ENCODE assay signal across 11 mouse cellular contexts in genomic region chr8:94778895-94779533, GRCm38 (mm10). TPM values are rescaled to one million over a fixed set of nuclear protein-coding genes. Genes with fewer than 3 reads are reported as not detected.
DNase-seq lines count a peak whose midpoint lies in the region; ATAC-seq and TF ChIP-seq lines count a peak whose summit lies in the region.
"Had no signal": no experiment of that assay in that cellular context is flagged by ENCODE, and none has a peak within 500 bp of the region (broad histone marks: within the 10 kb centered on the region; RNA-seq: fewer than 3 reads in every experiment).

No protein-coding gene starts in this region.

- no peaks in the 10 kb centered on the region for H3K9me3 ChIP-seq in lung, embryonic 15.5 days
- H3K9me3 ChIP-seq in embryonic facial prominence, embryonic 14.5 days (ENCODE audit: control insufficient read depth, low read length), result no peaks in the 10 kb centered on the region
- H3K9me3 ChIP-seq: liver, embryonic 12.5 days; neural tube, embryonic 12.5 days had no signal

- no peak overlapping the region for H3K4me3 ChIP-seq in heart, adult 2 months
- no peak overlapping the region for H3K4me3 ChIP-seq in lung, embryonic 15.5 days
- no peak overlapping the region for H3K4me3 ChIP-seq in embryonic facial prominence, embryonic 14.5 days (ENCODE audit: low read depth, low read length)
- H3K4me3 ChIP-seq: liver, embryonic 12.5 days; neural tube, embryonic 12.5 days had no signal

- DNase-seq in heart, adult 2 months, result no peak
- DNase-seq in heart, postnatal 4 days, result no peak
- no peak for DNase-seq in lung, adult 18-20 months
- DNase-seq in embryonic facial prominence, embryonic 14.5 days (ENCODE audit: low spot score), result no peak
- DNase-seq in adrenal gland, postnatal 36 days, result no peak
- DNase-seq in gastrocnemius, adult 18-20 months (ENCODE audit: low spot score), result no peak
- DNase-seq: cerebellum, postnatal 14 days had no signal

- no peaks in the 10 kb centered on the region for H3K27me3 ChIP-seq in heart, adult 2 months (ENCODE audit: control insufficient read depth, insufficient read depth, low read length)
- 0 out of 2 replicates have a peak, but pooled peaks cover under 1% of the 10 kb centered on the region for H3K27me3 ChIP-seq in lung, embryonic 15.5 days
- no peaks in the 10 kb centered on the region for H3K27me3 ChIP-seq in embryonic facial prominence, embryonic 14.5 days (replicated peaks; ENCODE audit: control insufficient read depth, insufficient read depth, low read length)
- H3K27me3 ChIP-seq: neural tube, embryonic 12.5 days had no signal

- no peak for TF ChIP-seq CTCF in heart, adult 2 months (IDR thresholded peaks at IDR 0.05)

- H3K79me2 ChIP-seq in heart, adult 2 months (replicated peaks; ENCODE audit: control insufficient read depth, insufficient read depth, low read length), result no peaks in the 10 kb centered on the region

- 59% methylated on average over 10 of the region's 10 CpGs for WGBS in heart, adult 2 months
- WGBS in lung, embryonic 15.5 days, result 68% methylated on average over 10 of the region's 10 CpGs
- 62% methylated on average over 10 of the region's 10 CpGs for WGBS in embryonic facial prominence, embryonic 14.5 days

- TF ChIP-seq EP300 in heart, adult 2 months (IDR thresholded peaks at IDR 0.05; ENCODE audit: insufficient read depth, low read depth, low read length), result no peak

- H3K36me3 ChIP-seq in heart, adult 2 months (ENCODE audit: control insufficient read depth, insufficient read depth, low read length), result no peaks in the 10 kb centered on the region
- H3K36me3 ChIP-seq in lung, embryonic 15.5 days, result no peaks in the 10 kb centered on the region
- no peaks in the 10 kb centered on the region for H3K36me3 ChIP-seq in embryonic facial prominence, embryonic 14.5 days (ENCODE audit: control insufficient read depth, insufficient read depth, low read length)
- H3K36me3 ChIP-seq: liver, embryonic 12.5 days; neural tube, embryonic 12.5 days had no signal

- no peak for ATAC-seq in lung, embryonic 15.5 days (ENCODE audit: borderline replicate concordance, extremely low read depth, low FRiP score, low TSS enrichment)
- no peak for ATAC-seq in embryonic facial prominence, embryonic 14.5 days (ENCODE audit: low read depth)
- ATAC-seq in monocyte, adult 5-6 weeks (replicated peaks; ENCODE audit: insufficient number of reproducible peaks, low FRiP score, low TSS enrichment, poor library complexity, severe bottlenecking), result peak; percentile 44
- ATAC-seq: liver, embryonic 12.5 days had no signal

- H3K4me2 ChIP-seq in lung, embryonic 15.5 days, result no peak overlapping the region
- H3K4me2 ChIP-seq in embryonic facial prominence, embryonic 14.5 days (ENCODE audit: low read depth, low read length), result no peak overlapping the region
- H3K4me2 ChIP-seq: liver, embryonic 12.5 days; neural tube, embryonic 12.5 days had no signal

- no peak for TF ChIP-seq POLR2A in heart, adult 2 months (IDR thresholded peaks at IDR 0.05; ENCODE audit: insufficient read depth, low read depth, low read length)

- intact Hi-C loops in heart, adult 2 months (cut with DNase I), result no loop called here

- peaks cover 14% of the 10 kb centered on the region for H3K4me1 ChIP-seq in heart, adult 2 months (ENCODE audit: control insufficient read depth, insufficient read depth, low read length)
- peaks cover 19% of the 10 kb centered on the region for H3K4me1 ChIP-seq in lung, embryonic 15.5 days
- peaks cover 21% of the 10 kb centered on the region for H3K4me1 ChIP-seq in embryonic facial prominence, embryonic 14.5 days (ENCODE audit: control insufficient read depth, insufficient read depth, low read length)

- no peak overlapping the region for H3K9ac ChIP-seq in heart, adult 2 months (ENCODE audit: low read depth, low read length)
- H3K9ac ChIP-seq in lung, embryonic 15.5 days, result no peak overlapping the region
- H3K9ac ChIP-seq in embryonic facial prominence, embryonic 14.5 days (ENCODE audit: low read depth, low read length), result no peak overlapping the region
- H3K9ac ChIP-seq: liver, embryonic 12.5 days; neural tube, embryonic 12.5 days had no signal

- peak overlapping the region; percentile 43 for H3K27ac ChIP-seq in heart, adult 2 months
- peak overlapping the region; percentile 57 for H3K27ac ChIP-seq in lung, embryonic 15.5 days
- H3K27ac ChIP-seq in embryonic facial prominence, embryonic 14.5 days (replicated peaks; ENCODE audit: low read depth, low read length), result peak overlapping the region; percentile 52; the same call in 1 of the 2 replicates
- H3K27ac ChIP-seq: liver, embryonic 12.5 days; neural tube, embryonic 12.5 days had no signal

RNA-seq across cellular contexts. Expression of gene Cx3cl1, which starts 7.2 kb away (rescaled TPM):
- total RNA-seq in heart, adult 2 months (2021), result 1 to 10 TPM; 5.1 to 5.4 TPM
- 11.3 and 12.0 TPM in 2 replicates for polyA plus RNA-seq in heart, adult 2 months (2012; rRNA removed)
- 1 to 10 TPM; 4.1 to 4.5 TPM for total RNA-seq in heart, postnatal 4 days (2021)
- 6.2 and 8.3 TPM in 2 replicates for polyA plus RNA-seq in lung, embryonic 15.5 days (2015; fragmentation: Nextera tagmentation; extraction: Ambion mirVana)
- polyA plus RNA-seq in embryonic facial prominence, embryonic 14.5 days (2014; fragmentation: Nextera tagmentation; extraction: Ambion mirVana), result 7.9 and 8.3 TPM in 2 replicates
- total RNA-seq in monocyte, adult 5-6 weeks (2017), result not detected in 3 replicates
- 10 to 100 TPM; 26.2 to 35.5 TPM for total RNA-seq in adrenal gland, postnatal 36 days (2021)
- total RNA-seq in gastrocnemius, adult 18-20 months (2021), result 1 to 10 TPM in 1 of 2 experiments, under 1 TPM in 1; 0.71 to 1.5 TPM

RNA-seq across cellular contexts. Expression of gene Ccl17, which starts 31.2 kb away (rescaled TPM):
- not detected for total RNA-seq in heart, adult 2 months (2021)
- 0.62 TPM in 1 of 2 replicates, not detected in the other for polyA plus RNA-seq in heart, adult 2 months (2012; rRNA removed)
- under 1 TPM in 1 of 2 experiments, not detected in 1; 0.60 TPM for total RNA-seq in heart, postnatal 4 days (2021)
- 0.32 TPM in 1 of 2 replicates, not detected in the other for polyA plus RNA-seq in lung, embryonic 15.5 days (2015; fragmentation: Nextera tagmentation; extraction: Ambion mirVana)
- polyA plus RNA-seq in embryonic facial prominence, embryonic 14.5 days (2014; fragmentation: Nextera tagmentation; extraction: Ambion mirVana), result 0.60 and 0.63 TPM in 2 replicates
- total RNA-seq in monocyte, adult 5-6 weeks (2017), result not detected in 3 replicates
- total RNA-seq in adrenal gland, postnatal 36 days (2021), result 1 to 10 TPM; 1.0 to 1.4 TPM
- total RNA-seq in gastrocnemius, adult 18-20 months (2021), result not detected
- polyA plus RNA-seq: neural tube, embryonic 12.5 days had no signal

RNA-seq across cellular contexts. Expression of gene Ccl22, which starts 33.6 kb away (rescaled TPM):
- total RNA-seq in heart, adult 2 months (2021), result not detected
- 0.14 and 0.41 TPM in 2 replicates for polyA plus RNA-seq in heart, adult 2 months (2012; rRNA removed)
- total RNA-seq in heart, postnatal 4 days (2021), result not detected
- 0.06 TPM in 2 replicates for polyA plus RNA-seq in lung, embryonic 15.5 days (2015; fragmentation: Nextera tagmentation; extraction: Ambion mirVana)
- polyA plus RNA-seq in embryonic facial prominence, embryonic 14.5 days (2014; fragmentation: Nextera tagmentation; extraction: Ambion mirVana), result not detected in 2 replicates
- 0.11 to 0.87 TPM (median 0.57 TPM) in 3 replicates for total RNA-seq in monocyte, adult 5-6 weeks (2017)
- not detected for total RNA-seq in adrenal gland, postnatal 36 days (2021)
- not detected for total RNA-seq in gastrocnemius, adult 18-20 months (2021)
- polyA plus RNA-seq: neural tube, embryonic 12.5 days had no signal

RNA-seq across cellular contexts. Expression of gene Coq9, which starts 59.1 kb away (rescaled TPM):
- total RNA-seq in heart, adult 2 months (2021), result 100 to 1,000 TPM; 545 to 681 TPM
- 823 and 843 TPM in 2 replicates for polyA plus RNA-seq in heart, adult 2 months (2012; rRNA removed)
- 100 to 1,000 TPM; 237 to 239 TPM for total RNA-seq in heart, postnatal 4 days (2021)
- polyA plus RNA-seq in lung, embryonic 15.5 days (2015; fragmentation: Nextera tagmentation; extraction: Ambion mirVana), result 63.0 and 68.0 TPM in 2 replicates
- 73.8 and 77.9 TPM in 2 replicates for polyA plus RNA-seq in embryonic facial prominence, embryonic 14.5 days (2014; fragmentation: Nextera tagmentation; extraction: Ambion mirVana)
- total RNA-seq in monocyte, adult 5-6 weeks (2017), result 23.0 to 27.5 TPM (median 25.1 TPM) in 3 replicates
- 100 to 1,000 TPM; 152 to 219 TPM for total RNA-seq in adrenal gland, postnatal 36 days (2021)
- 100 to 1,000 TPM; 392 to 399 TPM for total RNA-seq in gastrocnemius, adult 18-20 months (2021)

RNA-seq across cellular contexts. Expression of gene Ciapin1, which starts 59.1 kb away (rescaled TPM):
- total RNA-seq in heart, adult 2 months (2021), result 10 to 100 TPM; 81.9 to 98.6 TPM
- polyA plus RNA-seq in heart, adult 2 months (2012; rRNA removed), result 57.2 TPM in 2 replicates
- 10 to 100 TPM; 84.5 to 91.1 TPM for total RNA-seq in heart, postnatal 4 days (2021)
- 104 and 105 TPM in 2 replicates for polyA plus RNA-seq in lung, embryonic 15.5 days (2015; fragmentation: Nextera tagmentation; extraction: Ambion mirVana)
- polyA plus RNA-seq in embryonic facial prominence, embryonic 14.5 days (2014; fragmentation: Nextera tagmentation; extraction: Ambion mirVana), result 72.2 and 79.5 TPM in 2 replicates
- 17.0 to 23.7 TPM (median 17.3 TPM) in 3 replicates for total RNA-seq in monocyte, adult 5-6 weeks (2017)
- total RNA-seq in adrenal gland, postnatal 36 days (2021), result 100 to 1,000 TPM in 1 of 2 experiments, 10 to 100 TPM in 1; 70.2 to 106 TPM
- total RNA-seq in gastrocnemius, adult 18-20 months (2021), result 10 to 100 TPM; 30.8 to 38.8 TPM

Comparison
In these comparisons a context has a peak if more than half of its experiments do, and no peak if none do; other contexts are left out.
1. RNA of gene Cx3cl1, which starts 7.2 kb away (total RNA-seq): 26.2 to 35.5 TPM in adrenal gland, postnatal 36 days; 5.1 to 5.4 TPM in heart, adult 2 months, 4.1 to 4.5 TPM in heart, postnatal 4 days, 0.71 to 1.5 TPM in gastrocnemius, adult 18-20 months and not detected in monocyte, adult 5-6 weeks; every median in the first group is over 4 times any median in the second.
2. Peak in every context shown above with its lines, with median percentiles within 50 percentile points of each other: H3K27ac ChIP-seq.